Mouse (Mus musculus): ENCODE measurements around the gene Itga5. TPM values are rescaled to one million over a fixed set of nuclear protein-coding genes. Genes with fewer than 3 reads are reported as not detected.

The Itga5 gene
- total RNA-seq, 2 experiments from 2014 or later, result 1.2 to 2.1 TPM

- Histone ChIP-seq H3K4me3 (no peak overlapping the region), H3K27ac (no peak overlapping the region)
- no peak for DNase-seq (ENCODE audit: low spot score in 2 of 2)
- TF ChIP-seq CTCF (conservative IDR thresholded peaks at IDR 0.05), result no peak
Observed at GRCm38 (mm10) chr15:103359869-103360602, 6.5 kb downstream of the Itga5 start.

- no peak overlapping the region for H3K4me3 ChIP-seq
- no peak for DNase-seq (ENCODE audit: low spot score in 2 of 2)
- H3K27ac ChIP-seq, result no peak overlapping the region
- no peak for TF ChIP-seq CTCF (conservative IDR thresholded peaks at IDR 0.05)
Observed at GRCm38 (mm10) chr15:103359122-103359510, 7.4 kb downstream of the Itga5 start.

- TF ChIP-seq CTCF (conservative IDR thresholded peaks at IDR 0.05), result no peak
- Histone ChIP-seq H3K4me3 (no peak overlapping the region), H3K27ac (no peak overlapping the region)
- DNase-seq (ENCODE audit: low spot score in 2 of 2), result no peak
Observed at GRCm38 (mm10) chr15:103358278-103359121, 8.1 kb downstream of the Itga5 start.

GRCm38 (mm10) chr15:103357817-103358216, 8.7 kb downstream of the Itga5 start:
- TF ChIP-seq CTCF (conservative IDR thresholded peaks at IDR 0.05), result no peak
- Histone ChIP-seq H3K27ac (no peak overlapping the region), H3K4me3 (no peak overlapping the region)
- DNase-seq (ENCODE audit: low spot score in 2 of 2), result no peak

- TF ChIP-seq CTCF (conservative IDR thresholded peaks at IDR 0.05), result no peak
- Histone ChIP-seq H3K4me3 (no peak overlapping the region), H3K27ac (no peak overlapping the region)
- no peak for DNase-seq (ENCODE audit: low spot score in 2 of 2)
Observed at GRCm38 (mm10) chr15:103356130-103356529, 10.4 kb downstream of the Itga5 start.

- no peak overlapping the region for H3K27ac ChIP-seq
- no peak overlapping the region for H3K4me3 ChIP-seq
- DNase-seq (ENCODE audit: low spot score in 2 of 2), result no peak
- no peak for TF ChIP-seq CTCF (conservative IDR thresholded peaks at IDR 0.05)
Observed at GRCm38 (mm10) chr15:103355420-103355819, 11.1 kb downstream of the Itga5 start.

- TF ChIP-seq CTCF (conservative IDR thresholded peaks at IDR 0.05), result no peak
- DNase-seq (ENCODE audit: low spot score in 2 of 2), result no peak
- Histone ChIP-seq H3K4me3 (no peak overlapping the region), H3K27ac (no peak overlapping the region)
Observed at GRCm38 (mm10) chr15:103354690-103355089, 11.9 kb downstream of the Itga5 start.

- no peak overlapping the region for H3K27ac ChIP-seq
- H3K4me3 ChIP-seq, result no peak overlapping the region
- no peak for DNase-seq (ENCODE audit: low spot score in 2 of 2)
- TF ChIP-seq CTCF (conservative IDR thresholded peaks at IDR 0.05), result no peak
Observed at GRCm38 (mm10) chr15:103353511-103354256, 12.9 kb downstream of the Itga5 start.

GRCm38 (mm10) chr15:103352856-103353255, 13.7 kb downstream of the Itga5 start:
- TF ChIP-seq CTCF (conservative IDR thresholded peaks at IDR 0.05), result peak; percentile 98

GRCm38 (mm10) chr15:103347275-103347684, 19.3 kb downstream of the Itga5 start:
- DNase-seq (ENCODE audit: low spot score in 2 of 2), result peak in 1 of 2 experiments; percentile 56
- Histone ChIP-seq H3K27ac (no peak overlapping the region), H3K4me3 (no peak overlapping the region)
- TF ChIP-seq CTCF (conservative IDR thresholded peaks at IDR 0.05), result peak; percentile 64

More at GRCm38 (mm10) chr15:103352856-103353255, 13.7 kb downstream of the Itga5 start:
- DNase-seq (ENCODE audit: low spot score in 2 of 2), result peak in 1 of 2 experiments; percentile 57
- Histone ChIP-seq H3K27ac (no peak overlapping the region), H3K4me3 (no peak overlapping the region)

GRCm38 (mm10) chr15:103345789-103346188, 20.8 kb downstream of the Itga5 start:
- no peak overlapping the region for H3K27ac ChIP-seq
- DNase-seq (ENCODE audit: low spot score in 2 of 2), result no peak
- TF ChIP-seq CTCF (conservative IDR thresholded peaks at IDR 0.05), result no peak
- no peak overlapping the region for H3K4me3 ChIP-seq

- Histone ChIP-seq H3K4me3 (no peak overlapping the region), H3K27ac (no peak overlapping the region)
- no peak for DNase-seq (ENCODE audit: low spot score in 2 of 2)
- TF ChIP-seq CTCF (conservative IDR thresholded peaks at IDR 0.05), result peak; percentile 31
Observed at GRCm38 (mm10) chr15:103343556-103343955, 23.0 kb downstream of the Itga5 start.

GRCm38 (mm10) chr15:103343008-103343407, 23.6 kb downstream of the Itga5 start:
- Histone ChIP-seq H3K4me3 (no peak overlapping the region), H3K27ac (no peak overlapping the region)
- no peak for DNase-seq (ENCODE audit: low spot score in 2 of 2)
- no peak for TF ChIP-seq CTCF (conservative IDR thresholded peaks at IDR 0.05)

All from layer of hippocampus, adult 2 months (tissue).